Mouse (Mus musculus): ENCODE results near the gene Gm49318.
A peak's percentile ranks its signal among the peaks of the same experiment; 100 is the strongest.
"Not testable (repeated sequence)": the region's sequence is repeated elsewhere in the genome, so short reads cannot be mapped to it uniquely, and the experiment has no call there.

Gm49318 gene

DNA sequence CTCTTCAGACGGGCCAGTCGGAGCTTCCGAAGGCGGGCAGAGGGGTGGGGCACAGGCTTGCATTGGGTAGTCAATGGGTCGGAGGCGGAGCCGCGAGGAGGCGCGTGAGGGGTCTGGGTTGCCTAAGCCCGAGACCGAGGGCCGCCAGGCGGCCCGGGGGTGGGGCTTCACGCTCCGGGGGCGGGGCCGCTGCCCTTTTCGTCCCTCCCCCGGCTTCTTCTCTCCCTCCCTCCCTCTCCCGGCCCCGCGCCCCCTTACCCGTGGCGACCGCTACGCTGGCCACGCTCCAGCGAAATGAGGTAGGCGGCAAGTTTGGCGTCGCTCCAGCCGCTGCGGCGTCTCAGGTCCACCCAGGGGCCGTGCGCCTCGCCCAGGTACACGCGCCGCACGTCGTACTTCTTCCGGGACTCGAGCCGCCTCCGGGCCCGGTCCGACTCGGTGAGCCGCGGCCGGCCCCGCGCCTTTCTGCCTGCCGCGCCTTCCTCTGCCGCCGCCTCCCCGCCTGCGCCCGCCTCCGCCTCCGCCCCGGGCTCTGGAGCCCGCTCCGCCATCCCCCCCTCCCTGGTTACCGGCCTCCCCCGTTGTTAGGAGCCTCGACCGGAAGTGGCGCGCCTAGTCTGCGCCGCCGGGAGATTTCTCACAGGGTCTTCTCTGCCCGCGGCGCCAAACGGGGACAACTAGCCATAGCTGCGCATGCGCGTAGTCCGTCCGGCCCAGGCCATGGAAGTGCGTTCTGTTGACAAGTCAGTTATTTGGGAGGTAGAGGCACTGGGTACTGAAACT lies at the start of gene Gm49318, which contains the start of gene Zfp653:
Gm49318 (minus strand) TSS at position 469 of the 783 bp plus-strand sequence.
Zfp653 (minus strand) TSS at position 586 of the 783 bp plus-strand sequence.
- DNase-seq, result peak; percentile 98 to 99

DNA sequence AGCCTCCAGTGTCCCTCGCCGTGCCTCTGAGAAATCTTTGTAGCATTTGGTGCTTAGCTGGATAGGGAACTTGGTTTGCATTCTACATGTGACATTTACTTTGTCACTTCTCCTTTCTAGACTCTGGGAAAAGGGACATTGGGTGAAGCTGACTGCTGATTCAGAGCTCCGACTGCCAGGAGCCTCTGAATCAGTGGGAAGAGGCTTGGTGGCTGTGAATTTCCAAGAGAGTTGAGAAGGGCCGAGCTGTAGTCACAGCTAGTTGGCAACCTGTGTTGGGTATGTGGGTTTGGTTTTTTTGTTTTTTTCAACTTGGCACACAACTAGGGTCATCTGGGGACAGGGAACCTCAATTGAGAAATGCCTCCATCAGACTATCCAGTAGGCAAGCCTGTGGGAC lies 48.5 kb upstream of the Gm49318 start:
- no peak for DNase-seq

DNA sequence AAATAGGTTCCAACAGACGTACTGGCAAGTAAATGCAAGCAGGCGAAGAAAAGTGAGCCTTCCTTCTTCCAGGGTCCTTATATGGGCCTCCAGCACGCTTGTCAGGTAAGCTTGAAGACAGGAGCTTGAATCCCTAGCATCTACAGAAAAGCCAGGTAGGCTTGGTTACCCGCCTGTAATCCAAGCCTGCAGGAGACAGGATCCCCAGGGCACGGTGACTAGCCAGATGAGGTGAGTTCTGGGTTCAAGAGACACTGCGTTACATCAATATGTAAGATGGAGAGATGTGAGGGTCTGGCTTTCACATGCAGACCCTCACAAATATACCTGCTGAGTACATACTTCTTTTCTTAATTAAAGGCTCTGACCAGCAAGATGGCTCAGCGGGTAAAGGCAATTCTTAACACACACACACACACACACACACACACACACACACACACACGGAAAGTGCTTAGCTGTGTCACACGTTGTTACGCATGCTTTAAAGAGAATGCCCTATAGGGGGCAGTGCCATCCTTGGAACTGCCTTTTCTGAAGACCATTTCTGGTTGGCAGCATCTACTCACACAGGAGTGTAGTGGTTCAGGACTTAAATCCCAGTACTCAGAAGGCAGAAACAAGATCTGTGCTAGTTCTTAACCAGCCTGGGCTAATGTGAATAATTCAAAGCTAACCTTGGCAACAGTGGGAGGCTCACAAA lies 46.8 kb upstream of the Gm49318 start:
- peak; percentile 54 to 72 for DNase-seq

DNA sequence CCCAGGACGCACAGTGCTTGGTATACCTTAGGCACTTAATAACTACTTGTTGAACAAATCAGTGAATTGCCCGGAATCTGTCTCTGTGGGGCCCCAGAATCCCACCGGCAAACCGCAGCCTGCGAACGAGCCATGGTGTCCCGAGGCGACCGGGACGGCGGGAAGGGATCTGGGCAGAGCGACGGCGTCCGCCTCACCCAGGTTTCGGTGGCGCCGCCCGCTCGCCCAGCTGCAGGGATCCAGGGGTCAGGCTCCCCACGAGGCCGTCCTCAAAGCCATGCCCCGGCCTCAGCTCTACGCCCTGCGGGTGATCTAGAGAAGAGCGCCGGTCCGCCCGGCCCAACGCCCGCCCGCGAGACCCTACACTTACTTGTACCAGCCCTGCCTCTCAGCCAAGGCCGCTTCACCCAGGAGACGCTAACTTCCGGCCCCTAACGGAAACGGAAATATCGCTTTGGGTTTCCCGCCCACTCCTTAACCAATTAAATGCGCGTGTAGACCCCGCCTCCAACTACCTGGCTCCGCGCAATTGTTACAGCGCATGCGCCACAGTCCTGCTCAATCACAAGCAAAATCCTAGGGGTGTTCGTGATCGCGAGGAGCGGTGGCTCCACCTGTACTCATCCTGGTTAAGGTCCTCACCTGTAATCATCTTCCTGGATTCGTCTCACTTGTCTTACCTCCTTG lies 45.8 kb upstream of the Gm49318 start, which contains the start of gene Elof1:
Elof1 (minus strand) TSS at position 433 of the 687 bp plus-strand sequence.
- peak; percentile 93 to 96 for DNase-seq

DNA sequence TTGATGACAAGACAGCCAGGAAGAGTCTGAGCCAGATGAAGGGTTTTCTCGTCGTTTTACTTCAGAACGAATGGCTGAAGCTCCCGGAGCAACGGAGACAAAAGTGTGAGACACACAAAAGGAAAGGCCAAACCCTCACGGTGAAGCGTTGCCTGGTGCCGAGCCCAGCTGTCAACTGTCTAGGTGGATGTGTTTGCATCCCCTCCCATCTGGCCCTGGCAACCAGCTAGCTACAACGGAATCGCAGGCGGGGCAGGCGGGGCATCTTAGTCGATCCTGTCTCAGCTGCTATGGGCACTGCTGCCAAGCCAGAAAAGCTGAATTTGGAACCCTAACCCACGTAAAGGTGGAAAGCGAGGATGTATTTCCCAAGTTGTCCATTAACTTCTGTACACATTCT lies 45.0 kb upstream of the Gm49318 start:
- DNase-seq, result peak; percentile 21 to 32

DNA sequence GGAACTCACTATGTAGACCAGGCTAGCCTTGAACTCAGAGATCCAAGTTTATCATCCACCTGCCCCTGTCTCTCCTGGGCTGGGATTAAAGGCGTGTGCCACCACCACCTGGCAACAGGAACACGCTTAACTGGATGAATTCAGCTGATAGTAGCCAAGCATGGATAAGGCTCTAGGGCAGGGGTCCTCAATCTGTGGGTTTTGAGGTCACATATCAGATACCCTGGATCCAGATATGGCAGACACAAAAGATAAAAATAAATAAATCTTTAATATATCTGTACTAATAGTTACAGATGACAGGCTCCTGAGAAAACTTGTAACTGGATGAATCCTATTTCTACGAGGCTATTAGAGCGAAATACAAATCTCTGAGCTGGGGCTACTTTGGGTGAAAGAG lies 44.6 kb upstream of the Gm49318 start:
- DNase-seq, result no peak

DNA sequence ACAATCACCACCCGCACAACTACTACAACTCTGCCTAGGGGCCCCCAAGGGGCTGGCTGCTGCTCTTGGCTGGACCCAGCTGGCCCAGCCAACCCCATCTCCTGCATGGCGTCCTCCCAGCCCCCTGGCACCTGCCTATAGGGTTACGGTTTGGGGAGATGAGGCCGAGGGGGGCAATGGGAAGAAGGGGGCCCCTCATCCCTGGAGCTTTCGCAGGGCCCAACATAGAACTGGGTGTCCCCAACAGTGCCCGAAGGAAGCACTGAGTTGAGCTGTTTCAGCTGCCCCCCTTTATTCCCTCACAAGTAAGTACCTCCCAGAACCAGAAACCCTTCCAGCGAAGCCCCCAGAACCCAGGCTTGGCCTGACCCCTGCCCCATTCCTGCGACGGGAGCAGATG lies 37.1 kb upstream of the Gm49318 start:
- DNase-seq, result no peak

DNA sequence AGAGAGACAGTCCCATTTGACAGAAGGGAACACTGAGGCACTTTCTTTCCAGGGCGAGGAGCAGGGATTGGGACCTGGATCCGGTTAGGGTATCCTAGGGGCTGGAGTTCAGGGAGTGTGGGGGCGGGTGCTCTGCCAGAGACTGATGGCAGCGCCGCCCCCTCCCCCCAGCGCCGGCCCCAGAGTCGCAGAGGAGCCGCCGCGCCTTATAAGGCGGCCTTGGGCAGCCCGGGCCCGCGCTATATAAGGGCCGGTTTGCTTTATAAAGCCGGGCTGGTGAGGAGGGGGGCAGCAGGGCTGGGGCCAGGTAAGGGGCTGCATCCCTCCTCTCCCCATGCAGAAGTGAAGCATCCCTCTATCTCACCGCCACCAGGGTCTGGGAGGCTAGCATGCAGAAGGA lies 28.9 kb upstream of the Gm49318 start:
- DNase-seq, result peak; percentile 25 to 47

DNA sequence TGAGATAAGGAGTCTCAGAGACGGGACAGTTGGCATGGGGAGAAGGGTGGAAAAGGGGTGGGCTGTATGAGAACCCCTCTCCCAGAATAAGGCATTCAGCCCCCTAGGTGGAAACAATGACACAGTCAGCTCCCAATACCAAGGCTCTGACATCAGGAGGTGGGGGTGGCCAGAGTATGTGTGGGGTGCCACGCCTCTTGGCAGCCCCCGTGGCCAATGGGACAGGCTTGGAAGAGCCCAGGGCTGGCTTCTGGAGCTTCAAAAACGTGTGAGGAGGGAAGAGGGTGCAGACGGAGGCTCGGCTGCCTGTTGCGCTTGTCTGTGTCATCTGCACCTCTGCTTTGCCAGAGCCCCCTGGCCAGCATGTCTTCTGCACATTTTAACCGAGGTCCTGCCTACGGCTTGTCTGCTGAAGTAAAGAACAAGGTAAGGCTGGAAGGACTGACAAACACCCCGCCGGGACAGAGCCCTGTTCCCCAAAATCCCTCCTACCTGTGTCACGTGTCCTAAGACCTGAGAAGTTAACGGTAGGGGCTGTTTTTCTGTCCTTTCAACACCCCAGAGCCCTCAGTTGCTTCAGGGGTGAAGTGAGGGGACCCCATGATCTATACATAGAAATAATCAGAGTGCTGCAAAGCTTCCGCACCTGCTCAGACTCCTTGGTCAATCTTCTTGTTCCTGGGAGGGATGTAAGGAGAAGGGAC lies 28.1 kb upstream of the Gm49318 start, which contains the start of gene Cnn1:
Cnn1 (plus strand) TSS at position 224 of the 704 bp plus-strand sequence.
- peak; percentile 43 to 59 for DNase-seq

DNA sequence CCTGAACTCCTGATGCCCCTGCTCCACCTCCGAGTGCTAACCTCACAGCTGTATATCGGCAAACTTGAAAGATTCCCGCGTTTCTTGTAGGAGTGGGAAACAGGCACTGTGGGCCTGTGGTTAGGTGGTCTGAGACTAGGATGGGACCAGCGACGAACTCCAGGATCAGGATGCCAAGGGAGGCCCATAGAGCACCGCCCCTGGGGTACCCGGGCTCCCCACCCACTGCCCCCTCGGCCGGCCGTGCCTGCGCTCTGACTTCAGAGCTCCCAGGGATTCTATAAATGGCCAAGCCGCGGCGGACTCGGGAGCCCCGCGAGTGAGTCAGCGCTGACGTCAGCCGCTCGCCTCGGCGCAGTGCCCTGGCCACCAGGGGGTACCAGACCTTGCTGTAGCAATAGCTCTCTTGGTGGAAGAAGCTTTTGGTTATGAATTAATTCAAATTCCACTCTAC lies 24.8 kb upstream of the Gm49318 start:
- DNase-seq, result peak; percentile 88 to 90

DNA sequence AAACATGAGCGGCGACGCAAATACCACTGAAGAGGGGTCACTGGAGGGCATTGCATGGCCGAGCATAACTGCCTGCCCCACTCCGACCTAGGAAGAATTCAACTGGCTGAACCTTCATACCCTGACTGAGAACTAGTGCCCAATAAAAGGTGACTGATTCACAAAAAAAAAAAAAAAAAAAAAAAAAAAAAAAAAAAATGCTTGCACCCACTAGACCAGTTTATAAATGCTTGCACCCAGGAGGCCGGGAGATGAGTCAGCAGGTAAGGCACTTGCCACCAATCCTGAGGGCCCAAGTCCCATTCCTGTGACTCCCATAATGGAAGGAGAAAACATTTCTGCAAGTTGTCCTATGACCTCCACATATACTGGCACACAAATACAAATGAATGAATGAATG lies 21.7 kb upstream of the Gm49318 start:
- no peak for DNase-seq

DNA sequence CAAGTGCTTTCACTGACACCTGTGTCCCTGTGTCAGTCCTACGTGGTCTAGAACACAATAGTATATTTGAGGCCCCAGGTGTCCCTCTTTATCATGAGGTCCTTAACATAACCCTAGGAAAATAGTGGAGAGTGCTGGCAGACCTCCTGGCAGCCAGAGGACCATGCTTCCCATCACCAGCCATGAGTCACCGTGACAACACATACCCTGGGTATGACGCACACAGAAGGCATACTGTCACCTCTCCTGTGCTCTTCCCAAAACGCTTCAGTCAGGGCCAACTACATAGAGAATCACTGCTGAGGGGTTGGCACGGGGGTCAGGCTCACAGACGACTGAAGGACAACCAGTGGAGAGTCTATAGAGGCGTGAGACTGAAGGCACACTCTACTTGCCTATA lies 18.9 kb upstream of the Gm49318 start:
- DNase-seq, result no peak

DNA sequence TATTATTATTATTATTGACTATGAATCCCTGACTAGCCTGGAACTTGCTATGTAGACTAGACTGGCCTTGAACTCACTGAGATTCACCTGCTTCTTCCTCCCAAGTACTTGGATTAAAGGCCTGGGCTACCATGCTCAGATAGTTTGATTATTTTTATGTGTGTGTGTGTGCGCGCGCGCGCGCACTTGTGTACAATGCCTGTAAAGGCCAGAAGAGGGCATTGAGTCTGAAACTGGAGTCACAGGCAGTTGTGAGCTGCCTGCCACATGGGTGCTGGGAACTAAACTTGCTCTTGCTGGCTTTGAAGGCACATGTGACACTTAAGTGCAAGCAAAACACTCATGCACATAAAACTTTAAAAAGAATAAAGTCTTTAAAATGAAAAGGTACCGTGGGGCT lies 18.2 kb upstream of the Gm49318 start:
- no peak for DNase-seq

DNA sequence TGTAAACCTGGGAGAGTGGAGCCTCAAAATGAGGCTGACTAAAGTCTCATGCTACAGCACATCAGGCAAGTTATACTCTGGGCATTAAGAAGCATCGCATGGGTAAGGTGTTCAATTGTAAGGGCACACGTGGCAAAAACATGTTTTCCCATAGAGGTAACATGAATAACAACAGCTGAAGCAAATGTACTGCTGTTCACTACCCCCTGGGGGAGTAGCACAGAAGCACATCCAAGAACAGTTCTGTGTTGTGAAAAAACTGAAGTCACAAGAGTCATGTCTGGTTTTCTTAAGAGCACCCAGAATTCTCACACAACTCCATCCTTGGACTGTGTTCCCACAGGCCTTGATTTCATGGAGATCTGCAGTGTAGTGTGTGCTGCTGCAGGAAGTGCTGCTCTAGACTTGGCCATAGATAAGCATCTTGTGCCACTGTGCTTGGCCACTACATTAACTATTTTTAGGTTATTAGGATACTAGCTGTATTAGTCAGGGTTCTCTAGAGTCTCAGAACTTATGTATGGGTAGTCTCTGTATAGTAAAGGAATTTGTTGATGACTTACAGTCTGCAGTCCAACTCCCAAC lies 16.1 kb upstream of the Gm49318 start:
- DNase-seq, result no peak

DNA sequence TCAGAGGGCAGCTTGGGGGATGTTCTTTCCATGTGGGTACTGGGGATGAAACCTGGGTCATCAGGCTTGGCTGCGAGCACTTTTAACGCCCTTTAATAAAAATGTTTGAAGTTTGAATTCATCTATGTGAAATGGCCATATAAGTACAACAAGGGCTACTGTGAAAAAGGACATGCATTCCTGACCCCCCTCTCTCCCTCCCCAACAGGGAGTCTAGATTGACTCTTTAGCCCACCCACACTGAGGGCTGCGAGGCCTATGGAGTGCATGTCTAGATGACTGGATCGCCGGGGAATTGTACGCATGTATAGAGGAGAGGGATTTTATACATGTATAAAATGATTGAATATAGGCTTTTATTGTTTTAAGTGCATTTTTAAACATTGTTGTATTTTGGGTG lies 15.0 kb upstream of the Gm49318 start:
- DNase-seq, result peak; percentile 17 to 30

DNA sequence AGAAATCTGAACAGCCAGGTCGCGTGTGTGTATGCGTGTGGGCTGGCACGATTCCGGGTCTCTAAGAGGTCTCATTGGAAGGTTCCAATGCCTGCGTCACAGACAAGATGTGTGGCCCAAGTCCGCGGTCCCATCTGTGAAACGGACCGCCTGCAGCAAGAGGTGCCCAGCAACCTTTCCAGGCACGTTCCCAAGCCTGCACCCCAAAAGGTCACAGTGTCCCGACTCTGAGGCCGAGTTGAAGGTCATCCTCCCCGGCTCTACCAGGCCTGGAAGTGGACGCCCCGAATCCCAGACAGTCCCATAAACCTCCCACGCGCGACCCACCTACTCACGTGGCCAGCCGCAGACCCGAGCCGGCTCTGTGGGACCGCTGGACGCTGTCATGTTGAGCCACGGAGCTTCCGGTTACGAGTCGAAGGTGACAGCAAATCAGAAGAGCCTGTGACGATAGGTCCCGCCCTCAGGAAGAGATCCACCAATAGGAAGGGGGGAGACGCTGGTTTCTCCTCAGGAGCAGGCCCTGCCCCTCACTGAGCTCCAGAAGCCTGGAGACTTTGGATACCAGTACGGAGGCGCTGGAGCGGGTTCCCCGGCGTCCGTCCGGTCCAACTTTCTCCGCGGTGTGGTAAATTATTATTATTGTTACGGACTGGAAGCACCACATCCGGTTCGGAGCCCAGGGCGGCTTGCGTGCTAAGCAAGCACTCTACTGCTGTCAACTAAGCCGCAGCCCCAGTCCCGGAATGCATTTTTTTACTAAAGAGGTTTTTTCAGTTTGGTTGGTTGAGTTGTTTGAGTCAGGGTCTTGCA lies 14.2 kb upstream of the Gm49318 start, which contains the start of gene Ecsit:
Ecsit (minus strand) TSS at position 417 of the 813 bp plus-strand sequence.
- DNase-seq, result peak; percentile 91 to 95

DNA sequence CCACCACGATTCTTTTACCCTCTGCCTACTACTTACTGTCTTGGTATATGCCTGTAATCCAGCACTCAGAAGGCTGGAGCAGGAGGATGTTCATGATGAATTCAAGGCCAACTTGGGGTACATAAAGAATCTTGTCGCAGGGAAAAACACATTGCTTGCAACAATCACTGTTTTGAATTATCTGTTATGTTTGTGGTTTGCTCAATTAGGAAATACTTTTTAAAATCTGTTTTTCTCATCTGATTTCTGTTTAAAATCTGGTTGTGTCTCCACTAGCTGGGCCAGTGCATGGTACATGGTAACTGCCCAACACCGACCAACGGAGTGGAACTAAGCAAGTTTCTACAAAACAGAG lies 13.6 kb upstream of the Gm49318 start:
- DNase-seq, result no peak

DNA sequence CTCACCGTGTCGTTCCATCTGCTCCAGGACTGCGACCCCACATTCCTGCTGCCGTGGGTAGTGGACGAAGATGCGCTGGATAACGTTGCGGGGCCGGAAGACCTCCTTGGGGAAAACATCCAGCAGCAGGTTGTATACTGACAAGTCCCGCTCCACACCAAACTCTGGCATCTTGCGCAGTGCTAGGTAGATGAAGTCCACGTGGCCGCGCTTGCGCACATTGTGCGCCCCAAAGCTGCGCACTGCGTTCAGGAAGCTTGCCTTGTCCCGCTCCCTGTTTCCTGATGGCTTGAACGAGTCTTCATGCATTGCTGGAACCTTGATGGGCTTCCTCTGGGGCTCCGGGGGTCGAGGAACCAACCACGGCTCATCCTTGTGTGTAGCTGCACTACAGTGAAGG lies 5.2 kb upstream of the Gm49318 start:
- DNase-seq, result no peak

DNA sequence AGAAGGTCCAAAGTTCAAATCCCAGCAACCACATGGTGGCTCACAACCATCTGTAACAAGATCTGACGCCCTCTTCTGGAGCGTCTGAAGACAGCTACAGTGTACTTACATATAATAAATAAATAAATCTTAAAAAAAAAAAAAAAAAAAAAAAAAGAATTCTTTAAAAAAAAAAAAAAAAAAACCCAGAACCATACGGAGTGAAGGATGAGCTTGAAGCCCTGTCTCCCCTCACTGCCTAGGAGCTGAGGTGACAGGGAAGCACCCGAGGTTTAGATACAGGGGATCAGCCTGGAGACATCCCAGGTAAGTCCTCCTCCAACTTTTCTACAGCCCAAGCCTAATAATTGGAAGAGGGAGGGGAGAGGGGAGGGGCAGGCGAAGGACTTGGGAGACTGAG lies 4.7 kb upstream of the Gm49318 start:
- not testable (repeated sequence) for DNase-seq

DNA sequence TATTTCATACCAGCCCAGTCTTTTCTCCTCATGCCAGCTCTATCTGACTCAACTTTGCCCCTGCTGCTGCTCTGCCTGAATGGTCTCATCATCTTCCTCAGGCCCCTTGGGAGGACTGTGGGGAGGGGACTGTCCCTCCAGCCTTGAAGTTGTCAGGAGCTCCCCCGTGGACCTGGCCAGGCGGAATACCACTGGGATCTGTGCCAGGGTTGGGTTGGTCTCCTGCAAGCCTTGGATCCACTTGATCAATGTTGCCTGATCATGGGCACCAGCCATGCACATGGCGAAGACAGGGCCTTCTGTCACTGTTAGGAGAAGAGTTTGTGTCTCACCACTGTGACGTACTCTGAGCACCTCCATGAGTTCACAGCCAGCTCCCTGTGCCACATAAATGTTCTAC lies 1.2 kb upstream of the Gm49318 start:
- no peak for DNase-seq

DNA sequence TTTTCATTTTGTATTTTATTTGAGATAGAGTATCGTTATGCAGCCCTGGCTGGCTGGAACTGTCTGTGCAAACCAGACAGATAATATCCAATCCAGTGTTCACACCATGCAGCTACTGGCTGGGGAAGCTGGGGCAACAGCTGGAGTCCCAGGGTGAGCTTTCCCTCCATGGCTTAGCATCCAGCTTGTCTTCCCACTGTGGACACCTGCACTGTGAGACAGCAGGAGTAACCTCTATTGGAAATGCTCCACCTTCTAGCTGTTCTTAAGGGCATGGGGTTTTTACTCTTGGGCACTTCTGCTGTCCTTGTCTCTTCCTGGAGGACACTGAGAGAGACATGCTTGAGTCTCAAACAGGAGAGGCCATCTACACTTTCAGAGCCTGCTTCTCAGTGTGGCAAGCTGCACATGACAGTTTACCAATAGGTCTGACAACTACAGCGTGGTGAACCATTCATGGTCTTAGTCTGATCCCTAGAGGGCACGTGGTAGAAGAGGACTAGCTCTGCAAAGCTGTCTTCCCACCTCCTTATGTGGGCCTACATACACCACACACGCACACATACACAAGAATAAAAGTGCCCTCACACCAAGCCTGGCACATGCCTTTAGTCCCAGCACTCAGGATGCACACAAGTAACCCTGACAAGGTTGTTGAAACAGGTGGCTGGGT lies 1.0 kb downstream of the Gm49318 start:
- no peak for DNase-seq
